Mouse (Mus musculus): ENCODE results near the gene Rint1. TPM values are rescaled to one million over a fixed set of nuclear protein-coding genes. Genes with fewer than 3 reads are reported as not detected.

The Rint1 gene
- 20.0 and 22.7 TPM in 2 replicates for polyA plus RNA-seq (2012; rRNA removed)

DNA sequence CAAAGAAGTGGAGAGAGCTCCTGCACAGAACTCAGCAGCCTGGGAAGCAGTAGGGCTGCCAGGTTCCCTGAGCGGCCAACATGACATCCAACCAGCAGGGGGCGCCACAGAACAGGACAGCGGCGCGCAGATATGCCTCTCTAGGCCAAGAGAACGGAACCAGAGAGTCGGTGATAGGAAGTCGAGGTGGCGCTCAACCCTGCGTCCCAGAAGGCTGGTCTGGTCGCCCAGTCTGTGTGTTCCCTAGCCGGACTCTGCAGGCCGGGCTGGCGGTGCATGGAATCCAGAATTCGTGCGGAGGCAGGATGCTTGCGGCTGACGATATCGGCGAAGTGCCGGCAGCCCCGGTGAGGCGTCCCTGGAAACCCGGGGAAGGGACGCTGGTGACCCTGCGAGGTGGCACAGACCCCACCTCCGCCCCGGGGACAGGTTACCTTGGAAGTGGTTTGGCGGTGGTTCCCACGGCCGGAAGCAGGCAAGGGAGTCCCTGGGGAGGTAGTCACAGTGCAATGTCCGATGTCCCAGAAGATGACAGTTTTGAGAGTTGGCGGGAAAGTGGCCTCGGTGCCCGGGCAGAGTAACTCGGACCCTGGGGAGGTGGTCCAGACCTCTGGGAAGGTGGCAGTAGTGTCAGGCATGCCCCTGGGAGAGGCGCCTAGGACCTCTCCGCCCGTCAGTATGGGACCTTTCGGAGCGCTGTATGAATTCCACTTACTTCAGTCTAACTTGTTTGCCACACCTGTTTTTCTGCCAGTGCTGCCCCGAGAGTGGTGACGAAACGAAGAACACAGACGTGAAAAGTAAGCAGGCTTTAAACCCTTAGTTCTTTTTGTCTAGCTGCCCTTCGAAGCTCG lies at the start of gene Rint1:
Gene Rint1 (plus strand): TSS at position 176 of the 854 bp plus-strand sequence.
- peak; percentile 79; the same call in 1 of the 2 replicates for TF ChIP-seq POLR2A (IDR thresholded peaks at IDR 0.05; ENCODE audit: borderline replicate concordance, extremely low read depth, insufficient read depth, insufficient read length, poor library complexity, severe bottlenecking)
- TF ChIP-seq CTCF (IDR thresholded peaks at IDR 0.05; ENCODE audit: borderline replicate concordance, extremely low read depth, insufficient read depth, insufficient read length): peak; percentile 99

GRCm38 (mm10) chr5:23743261-23743660 lies 44.2 kb upstream of the Rint1 start:
- DNase-seq (ENCODE audit: low read depth): no peak
- TF ChIP-seq POLR2A (IDR thresholded peaks at IDR 0.05; ENCODE audit: borderline replicate concordance, extremely low read depth, insufficient read depth, insufficient read length, poor library complexity, severe bottlenecking): no peak
- TF ChIP-seq CTCF (IDR thresholded peaks at IDR 0.05; ENCODE audit: borderline replicate concordance, extremely low read depth, insufficient read depth, insufficient read length): no peak

More for the DNA sequence above, at the start of gene Rint1:
- DNase-seq (ENCODE audit: low read depth): peak; percentile 97

DNA sequence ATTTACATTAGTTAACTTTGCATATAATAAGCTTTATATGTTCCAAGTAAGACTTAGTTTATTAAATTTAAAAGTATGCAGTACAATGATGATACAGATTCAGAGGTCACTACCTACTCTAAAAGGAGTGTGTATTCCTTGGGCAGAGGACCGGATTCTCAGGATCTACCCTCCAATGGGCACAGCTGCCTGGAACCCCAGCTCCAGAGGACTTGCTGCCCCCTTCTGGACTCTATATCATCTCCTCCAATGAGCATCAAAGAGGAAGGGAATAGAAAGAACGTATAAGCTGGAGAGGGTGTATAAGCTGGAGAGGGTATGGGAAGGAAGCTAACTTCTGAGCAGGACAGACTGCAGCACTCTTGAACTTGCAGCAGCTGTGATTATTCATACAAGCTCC lies 37.6 kb upstream of the Rint1 start:
- DNase-seq (ENCODE audit: low read depth): peak; percentile 9
- TF ChIP-seq POLR2A (IDR thresholded peaks at IDR 0.05; ENCODE audit: borderline replicate concordance, extremely low read depth, insufficient read depth, insufficient read length, poor library complexity, severe bottlenecking): no peak
- peak; percentile 21; the same call in 1 of the 2 replicates for TF ChIP-seq CTCF (IDR thresholded peaks at IDR 0.05; ENCODE audit: borderline replicate concordance, extremely low read depth, insufficient read depth, insufficient read length)

DNA sequence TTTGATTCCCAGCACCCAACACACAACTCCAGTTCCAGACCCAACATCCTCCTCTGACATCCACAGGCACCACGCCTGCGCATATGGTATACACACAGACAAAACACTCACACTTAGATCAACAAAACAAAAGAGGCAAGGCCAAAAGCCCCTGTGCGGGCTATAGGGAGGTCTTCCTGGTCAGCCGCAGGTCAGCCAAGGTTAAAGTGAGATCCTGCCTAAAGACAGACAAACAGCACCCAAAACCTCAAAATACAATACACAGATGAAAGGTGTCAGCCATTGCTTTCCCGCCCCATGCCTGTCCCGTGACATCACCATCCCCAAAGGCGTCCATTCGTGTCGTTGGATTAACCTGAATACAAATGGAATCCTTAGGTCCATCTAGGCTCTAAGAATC lies 31.9 kb upstream of the Rint1 start:
- DNase-seq (ENCODE audit: low read depth): no peak
- TF ChIP-seq CTCF (IDR thresholded peaks at IDR 0.05; ENCODE audit: borderline replicate concordance, extremely low read depth, insufficient read depth, insufficient read length) (no peak), POLR2A (IDR thresholded peaks at IDR 0.05; ENCODE audit: borderline replicate concordance, extremely low read depth, insufficient read depth, insufficient read length, poor library complexity, severe bottlenecking) (no peak)

DNA sequence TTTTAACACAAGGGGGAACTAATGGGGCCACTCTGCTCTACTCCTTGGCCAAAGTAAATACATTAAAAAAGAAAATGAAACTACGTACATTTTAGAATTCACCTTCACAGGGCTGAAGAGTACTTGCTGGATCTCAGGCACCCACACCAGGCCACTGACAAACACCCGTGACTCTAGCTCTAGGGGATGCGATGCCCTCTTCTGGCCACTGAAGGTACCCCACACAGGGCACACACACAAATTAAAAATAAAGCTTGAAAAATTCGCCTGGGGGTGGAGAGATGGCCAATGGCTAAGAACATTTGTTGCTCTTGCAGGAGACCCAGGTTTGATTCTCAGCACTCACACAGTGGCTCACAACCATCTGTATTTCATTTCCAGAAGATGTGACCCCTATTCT lies 31.1 kb upstream of the Rint1 start:
- TF ChIP-seq CTCF (IDR thresholded peaks at IDR 0.05; ENCODE audit: borderline replicate concordance, extremely low read depth, insufficient read depth, insufficient read length) (no peak), POLR2A (IDR thresholded peaks at IDR 0.05; ENCODE audit: borderline replicate concordance, extremely low read depth, insufficient read depth, insufficient read length, poor library complexity, severe bottlenecking) (no peak)
- no peak for DNase-seq (ENCODE audit: low read depth)

DNA sequence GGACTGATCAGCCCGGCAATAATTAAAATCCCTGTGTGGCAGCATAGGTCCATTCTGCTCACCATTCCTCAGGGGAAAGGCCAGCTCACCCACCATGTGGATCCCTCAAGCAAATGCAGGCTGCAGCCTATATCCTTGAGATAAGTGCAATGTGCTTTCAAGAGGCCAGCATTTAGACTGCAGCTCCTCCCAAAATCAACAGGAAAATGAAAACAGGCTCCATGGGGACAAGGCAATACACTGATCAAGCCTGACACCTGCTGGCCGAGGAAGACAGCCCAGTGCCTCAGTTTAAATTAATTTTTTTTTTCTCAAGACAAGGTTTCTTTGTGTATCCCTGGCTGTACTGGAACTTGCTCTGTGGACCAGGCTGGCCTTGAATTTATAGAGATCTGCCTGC lies 28.9 kb upstream of the Rint1 start:
- TF ChIP-seq CTCF (IDR thresholded peaks at IDR 0.05; ENCODE audit: borderline replicate concordance, extremely low read depth, insufficient read depth, insufficient read length) (peak; percentile 72), POLR2A (IDR thresholded peaks at IDR 0.05; ENCODE audit: borderline replicate concordance, extremely low read depth, insufficient read depth, insufficient read length, poor library complexity, severe bottlenecking) (no peak)
- peak; percentile 75 for DNase-seq (ENCODE audit: low read depth)

DNA sequence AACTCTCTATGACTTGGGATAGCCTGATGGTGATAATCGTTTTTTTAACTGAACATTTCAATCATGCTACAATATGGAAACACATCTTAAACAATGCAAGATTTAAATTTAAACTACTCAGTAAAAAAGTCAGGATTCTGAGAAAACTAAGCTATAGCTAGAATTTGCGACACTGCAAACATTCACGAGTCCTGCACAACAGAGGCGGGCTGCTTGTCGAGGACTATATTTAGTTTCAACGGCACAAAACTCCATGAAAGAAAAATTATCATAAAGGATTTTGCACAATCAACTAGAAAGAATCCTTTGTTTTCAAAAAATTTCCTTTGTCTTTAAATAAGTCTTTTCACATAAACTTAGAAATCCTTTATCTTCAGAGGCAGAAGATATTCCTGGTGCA lies 25.0 kb upstream of the Rint1 start:
- TF ChIP-seq CTCF (IDR thresholded peaks at IDR 0.05; ENCODE audit: borderline replicate concordance, extremely low read depth, insufficient read depth, insufficient read length) (no peak), POLR2A (IDR thresholded peaks at IDR 0.05; ENCODE audit: borderline replicate concordance, extremely low read depth, insufficient read depth, insufficient read length, poor library complexity, severe bottlenecking) (no peak)
- no peak for DNase-seq (ENCODE audit: low read depth)

- no peak for DNase-seq (ENCODE audit: low read depth)
- TF ChIP-seq POLR2A (IDR thresholded peaks at IDR 0.05; ENCODE audit: borderline replicate concordance, extremely low read depth, insufficient read depth, insufficient read length, poor library complexity, severe bottlenecking) (no peak), CTCF (IDR thresholded peaks at IDR 0.05; ENCODE audit: borderline replicate concordance, extremely low read depth, insufficient read depth, insufficient read length) (no peak)
Measured at GRCm38 (mm10) chr5:23764557-23764956, 23.0 kb upstream of the Rint1 start.

DNA sequence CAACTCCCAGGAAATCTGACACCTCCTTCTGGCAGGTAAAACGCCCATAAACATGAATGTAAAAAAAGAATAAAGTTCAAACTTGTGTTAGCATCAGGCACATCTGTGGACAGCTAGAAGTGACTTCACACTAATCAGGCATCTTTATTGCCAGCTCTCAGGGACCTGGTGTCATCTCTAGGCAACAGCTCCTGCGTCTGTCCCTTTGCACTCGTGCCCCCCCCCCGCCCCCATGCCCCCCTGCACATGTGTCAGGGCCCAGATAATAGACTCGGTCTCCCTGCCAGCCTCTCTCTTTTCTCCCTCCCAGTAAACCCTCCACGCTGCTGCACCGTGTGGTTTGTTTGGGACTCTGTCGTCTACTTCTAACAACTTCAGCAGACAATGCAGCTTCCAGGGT lies 16.4 kb upstream of the Rint1 start:
- TF ChIP-seq POLR2A (IDR thresholded peaks at IDR 0.05; ENCODE audit: borderline replicate concordance, extremely low read depth, insufficient read depth, insufficient read length, poor library complexity, severe bottlenecking) (no peak), CTCF (IDR thresholded peaks at IDR 0.05; ENCODE audit: borderline replicate concordance, extremely low read depth, insufficient read depth, insufficient read length) (no peak)
- peak; percentile 2 for DNase-seq (ENCODE audit: low read depth)

- no peak for TF ChIP-seq POLR2A (IDR thresholded peaks at IDR 0.05; ENCODE audit: borderline replicate concordance, extremely low read depth, insufficient read depth, insufficient read length, poor library complexity, severe bottlenecking)
- no peak for TF ChIP-seq CTCF (IDR thresholded peaks at IDR 0.05; ENCODE audit: borderline replicate concordance, extremely low read depth, insufficient read depth, insufficient read length)
- DNase-seq (ENCODE audit: low read depth): no peak
Measured at GRCm38 (mm10) chr5:23774186-23774585, 13.3 kb upstream of the Rint1 start.

- peak; percentile 5; the same call in 1 of the 2 replicates for TF ChIP-seq CTCF (IDR thresholded peaks at IDR 0.05; ENCODE audit: borderline replicate concordance, extremely low read depth, insufficient read depth, insufficient read length)
- no peak for TF ChIP-seq POLR2A (IDR thresholded peaks at IDR 0.05; ENCODE audit: borderline replicate concordance, extremely low read depth, insufficient read depth, insufficient read length, poor library complexity, severe bottlenecking)
- no peak for DNase-seq (ENCODE audit: low read depth)
Measured at GRCm38 (mm10) chr5:23780516-23780915, 7.0 kb upstream of the Rint1 start.

DNA sequence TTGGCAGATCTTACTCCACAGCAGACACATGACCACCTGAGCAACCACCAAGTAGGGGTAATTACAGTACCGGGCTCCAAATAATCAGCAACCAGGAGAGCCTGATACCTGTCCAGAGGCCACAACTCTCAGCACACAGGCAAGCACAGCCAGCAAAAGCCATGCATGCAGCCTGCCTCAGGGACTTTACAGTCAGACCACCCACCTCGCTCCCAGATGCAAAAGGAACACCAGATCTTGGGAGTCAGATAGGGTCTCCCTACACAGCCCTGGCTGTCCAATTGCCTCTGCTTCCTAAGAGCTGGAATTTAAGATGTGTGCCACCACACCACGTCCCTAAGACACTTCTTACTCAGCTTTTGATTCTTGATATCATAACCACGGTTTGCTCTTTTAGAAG lies 6.3 kb upstream of the Rint1 start:
- no peak for DNase-seq (ENCODE audit: low read depth)
- no peak for TF ChIP-seq CTCF (IDR thresholded peaks at IDR 0.05; ENCODE audit: borderline replicate concordance, extremely low read depth, insufficient read depth, insufficient read length)
- no peak for TF ChIP-seq POLR2A (IDR thresholded peaks at IDR 0.05; ENCODE audit: borderline replicate concordance, extremely low read depth, insufficient read depth, insufficient read length, poor library complexity, severe bottlenecking)
